Comparison of ENCODE assay signal across 8 mouse cellular contexts in the genomic region with DNA sequence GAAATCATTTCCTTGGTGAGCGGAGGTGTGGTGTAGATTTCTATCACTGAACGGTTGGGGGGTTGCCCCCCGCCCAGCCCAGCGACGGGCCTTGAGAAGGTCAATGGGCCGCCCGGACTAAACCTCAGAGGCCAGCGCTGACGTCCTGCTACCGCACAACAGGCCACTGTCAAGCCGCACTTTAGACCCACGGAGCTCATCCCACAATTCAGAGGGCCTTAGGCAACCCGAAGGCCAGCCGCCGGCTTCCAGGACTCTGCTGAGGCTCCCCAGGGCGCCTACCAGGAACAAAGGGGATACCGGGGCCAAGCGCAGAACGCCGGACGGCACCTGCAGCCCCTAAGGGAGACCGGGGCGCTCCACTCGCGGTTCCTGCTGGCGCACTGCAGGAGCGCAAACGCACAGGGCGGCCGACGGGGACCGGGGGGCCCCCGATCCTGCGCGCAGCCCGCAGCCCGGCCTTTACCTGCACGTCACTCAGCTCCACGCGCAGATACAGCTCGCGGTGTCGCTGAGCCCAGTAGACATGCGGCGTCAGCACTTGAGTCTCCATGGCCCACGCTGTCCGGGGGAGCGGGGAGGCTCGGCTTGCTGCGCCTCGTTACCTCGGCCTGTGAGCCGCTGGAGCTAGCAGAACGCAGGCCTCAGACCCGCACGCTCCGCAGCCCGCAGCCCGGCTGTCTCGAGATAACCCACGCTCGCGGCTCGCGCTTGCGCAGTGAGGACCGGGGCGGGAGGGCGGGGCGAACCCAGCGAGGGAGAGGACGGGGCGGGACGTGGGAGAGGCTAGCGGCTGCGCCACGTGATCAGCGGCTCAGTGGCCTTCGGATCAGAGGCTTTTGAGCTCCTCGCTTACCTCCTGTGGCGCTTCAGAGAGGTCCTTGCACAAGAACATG. TPM values are rescaled to one million over a fixed set of nuclear protein-coding genes. Genes with fewer than 3 reads are reported as not detected.
DNase-seq lines count a peak whose midpoint lies in the region; ATAC-seq lines count a peak whose summit lies in the region.

A gene (minus strand): TSS at position 703 of the 896 bp plus-strand sequence.

- peaks cover 48% of the 10 kb centered on the region for H3K4me1 ChIP-seq in hindbrain, embryonic 14.5 days (replicated peaks; ENCODE audit: control insufficient read depth, insufficient read depth, low read length)

- under 1% methylated on average over 80 of the region's 81 CpGs for WGBS in hindbrain, embryonic 14.5 days

- H3K36me3 ChIP-seq in hindbrain, embryonic 14.5 days (replicated peaks; ENCODE audit: control insufficient read depth, insufficient read depth): 0 out of 2 replicates have a peak, but pooled peaks cover 4% of the 10 kb centered on the region

- peak within 1 kb of the TSS; percentile 99 for H3K4me3 ChIP-seq in hindbrain, embryonic 14.5 days (replicated peaks; ENCODE audit: low read length)

- H3K27ac ChIP-seq in hindbrain, embryonic 14.5 days: peak within 1 kb of the TSS; percentile 95

- ATAC-seq in hindbrain, embryonic 14.5 days (ENCODE audit: low FRiP score): peak; percentile 94

- H3K27me3 ChIP-seq in hindbrain, embryonic 14.5 days (ENCODE audit: control insufficient read depth, insufficient read depth, low read length): no peaks in the 10 kb centered on the region

- peak within 1 kb of the TSS; percentile 99 for H3K9ac ChIP-seq in hindbrain, embryonic 14.5 days

- H3K9me3 ChIP-seq in hindbrain, embryonic 14.5 days (ENCODE audit: control insufficient read depth, low read length): no peaks in the 10 kb centered on the region

- DNase-seq in WW6 (ENCODE audit: low read depth, low spot score): peak; percentile 73
- DNase-seq in cerebellum, postnatal 36 days: peak; percentile 87 to 91
- DNase-seq in frontal cortex, postnatal 36 days (ENCODE audit: low spot score in 2 of 2): peak; percentile 90
- peak; percentile 93 for DNase-seq in hindbrain, embryonic 14.5 days (ENCODE audit: low spot score)
- peak; percentile 88 to 94 for DNase-seq in layer of hippocampus, postnatal 25 days (ENCODE audit: extremely low spot score in 1 of 2, low spot score in 1 of 2)
- DNase-seq in lung, postnatal 14 days: peak; percentile 89
- peak; percentile 82 for DNase-seq in retina, adult 2 months (ENCODE audit: low read depth, low spot score)
- peak; percentile 87 for DNase-seq in thymus, postnatal 25 days

- H3K4me2 ChIP-seq in hindbrain, embryonic 14.5 days (replicated peaks): peak within 1 kb of the TSS; percentile 92

RNA-seq across cellular contexts. Expression of the gene that starts here (rescaled TPM):
- polyA plus RNA-seq in hindbrain, embryonic 14.5 days (2014; fragmentation: Nextera tagmentation; extraction: Ambion mirVana): 149 and 185 TPM in 2 replicates
- 100 to 1,000 TPM; 162 to 176 TPM for total RNA-seq in layer of hippocampus, postnatal 25 days (2021)

Comparison
In these comparisons a context has a peak if more than half of its experiments do, and no peak if none do; other contexts are left out.
1. Peak in every context shown above with its lines: DNase-seq, ATAC-seq, H3K4me3 ChIP-seq and H3K27ac ChIP-seq.